Mouse (Mus musculus) monocyte, adult 5-6 weeks (primary cell): Measurements from ENCODE around the gene Defa26. TPM values are rescaled to one million over a fixed set of nuclear protein-coding genes. Genes with fewer than 3 reads are reported as not detected.
"Not testable (repeated sequence)": the region's sequence is repeated elsewhere in the genome, so short reads cannot be mapped to it uniquely, and the experiment has no call there.

Source experiments
- ATAC-seq: fragments of 153-309, 156-312 bp; replicated peaks from 2 replicates; pipeline ENCODE4 v1.8.0; 2017; ENCODE audit warnings: mild to moderate bottlenecking; ENCODE audit not compliant: low TSS enrichment, insufficient number of reproducible peaks, severe bottlenecking, poor library complexity, low FRiP score
- total RNA-seq: library from RNA; stranded (forward); fragments of 200-1000, 200-491, 200-594 nt; gene quantifications from 3 replicates; pipeline ENCODE4 v1.2.3, GENCODE M21; 2017

The Defa26 gene
- not detected in 3 replicates for total RNA-seq

DNA sequence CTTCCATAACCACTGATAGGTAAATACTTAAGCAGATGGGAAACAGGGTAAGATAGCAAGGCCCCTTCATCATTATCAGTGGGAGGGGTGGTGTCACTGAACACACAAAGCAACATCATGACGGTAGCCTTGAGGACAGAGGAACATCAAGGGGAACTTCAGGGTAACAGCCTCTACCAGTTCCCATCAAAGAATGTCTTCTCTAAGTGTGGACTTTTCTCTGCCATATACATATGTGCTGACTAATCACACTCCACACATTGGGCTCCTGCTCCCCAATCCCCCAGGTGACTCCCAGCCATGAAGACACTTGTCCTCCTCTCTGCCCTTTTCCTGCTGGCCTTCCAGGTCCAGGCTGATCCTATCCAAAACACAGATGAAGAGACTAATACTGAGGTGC lies at the start of gene Defa26:
Gene Defa26, plus strand, starts transcription at position 301 of the 400 bp plus-strand sequence.
- not testable (repeated sequence) for ATAC-seq

DNA sequence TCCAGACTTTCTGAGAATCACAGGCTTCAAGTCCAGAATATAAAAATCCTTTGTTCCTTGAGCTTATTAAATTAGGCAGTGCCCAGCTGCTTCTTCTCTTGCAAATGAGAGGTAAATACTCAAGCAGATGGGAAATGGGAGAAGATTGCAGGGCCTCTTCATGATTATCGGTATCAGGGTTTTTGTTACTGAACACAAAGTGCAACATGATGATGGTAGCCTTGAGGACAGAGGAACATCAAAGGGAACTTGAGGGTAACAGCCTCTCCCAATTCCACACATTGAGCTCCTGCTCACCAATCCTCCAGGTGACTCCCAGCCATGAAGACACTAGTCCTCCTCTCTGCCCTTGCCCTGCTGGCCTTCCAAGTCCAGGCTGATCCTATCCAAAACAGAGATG lies 35.3 kb upstream of the Defa26 start, which contains the start of gene Defa28:
Gene Defa28, plus strand, starts transcription at position 301 of the 400 bp plus-strand sequence.
- ATAC-seq, result not testable (repeated sequence)

DNA sequence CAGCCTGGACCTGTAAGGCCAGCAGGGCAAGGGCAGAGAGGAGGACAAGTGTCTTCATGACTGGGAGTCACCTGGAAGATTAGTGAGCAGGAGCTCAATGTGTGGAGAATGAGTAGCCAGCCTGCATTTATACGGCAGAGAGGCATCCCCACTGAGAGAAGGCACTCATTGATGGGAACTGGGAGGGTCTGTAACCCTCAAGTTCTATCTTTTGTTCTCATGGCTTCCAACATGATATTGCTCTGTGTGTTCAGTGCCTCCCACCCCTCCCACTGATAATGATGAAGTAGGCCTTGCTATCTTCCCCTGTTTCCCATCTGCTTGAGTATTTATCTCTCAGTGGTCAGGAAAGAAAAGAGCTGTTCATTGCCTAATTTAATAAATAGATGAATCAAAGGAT lies 23.6 kb upstream of the Defa26 start, which contains the start of gene Gm7861:
Gene Gm7861, minus strand, starts transcription at position 101 of the 400 bp plus-strand sequence.
- ATAC-seq, result not testable (repeated sequence)

DNA sequence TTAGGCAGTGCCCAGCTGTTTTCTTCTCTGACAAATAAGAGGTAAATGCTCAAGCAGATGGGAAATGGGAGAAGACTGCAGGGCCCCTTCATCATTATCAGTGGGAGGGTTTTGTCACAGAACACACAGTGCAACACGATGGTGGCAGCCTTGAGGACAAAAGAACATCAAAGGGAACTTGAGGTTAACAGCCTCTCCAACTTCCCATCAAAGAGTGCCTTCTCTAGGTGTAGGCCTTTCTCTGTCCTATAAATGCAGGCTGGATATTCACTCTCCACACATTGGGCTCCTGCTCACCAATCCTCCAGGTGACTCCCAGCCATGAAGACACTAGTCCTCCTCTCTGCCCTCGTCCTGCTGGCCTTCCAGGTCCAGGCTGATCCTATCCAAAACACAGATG lies 37.5 kb downstream of the Defa26 start, which contains the start of gene Defa17:
Gene Defa17, plus strand, starts transcription at position 301 of the 400 bp plus-strand sequence.
- not testable (repeated sequence) for ATAC-seq

DNA sequence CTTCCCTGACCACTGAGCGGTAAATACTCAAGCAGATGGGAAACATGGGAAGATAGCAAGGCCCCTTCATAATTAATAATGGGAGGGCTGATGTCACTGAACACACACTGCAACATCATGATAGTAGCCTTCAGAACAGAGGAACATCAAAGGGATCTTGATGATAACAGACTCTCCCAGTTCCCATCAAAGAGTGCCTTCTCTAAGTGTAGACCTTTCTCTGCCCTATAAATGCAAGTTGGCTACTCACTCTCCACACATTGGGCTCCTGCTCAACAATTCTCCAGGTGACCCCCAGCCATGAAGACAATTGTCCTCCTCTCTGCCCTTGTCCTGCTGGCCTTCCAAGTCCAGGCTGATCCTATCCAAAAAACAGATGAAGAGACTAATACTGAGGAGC lies 47.5 kb downstream of the Defa26 start, which contains the start of gene Defa34:
Gene Defa34, plus strand, starts transcription at position 301 of the 400 bp plus-strand sequence.
- not testable (repeated sequence) for ATAC-seq

Other genes starting within 250 kb of the Defa26 start
- gene Defa2, start 239.7 kb upstream of the Defa26 start, total RNA-seq, result not detected in 3 replicates
- not detected in 3 replicates for gene Defa33, start 226.4 kb upstream of the Defa26 start, total RNA-seq
- gene Defa36, start 190.8 kb upstream of the Defa26 start, total RNA-seq, result not detected in 3 replicates
- gene Gm7849, start 161.6 kb upstream of the Defa26 start, total RNA-seq, result not detected in 3 replicates
- not detected in 3 replicates for gene Defa20, start 108.9 kb upstream of the Defa26 start, total RNA-seq
- gene Defa32, start 89.2 kb upstream of the Defa26 start, total RNA-seq, result not detected in 3 replicates
- not detected in 3 replicates for gene Defa37, start 52.8 kb upstream of the Defa26 start, total RNA-seq
- gene Defa28, start 35.2 kb upstream of the Defa26 start, total RNA-seq, result not detected in 3 replicates
- gene Gm7861, start 23.7 kb upstream of the Defa26 start, total RNA-seq, result not detected in 3 replicates
- gene Defa17, start 37.6 kb downstream of the Defa26 start, total RNA-seq, result not detected in 3 replicates
- gene Defa34, start 47.6 kb downstream of the Defa26 start, total RNA-seq, result not detected in 3 replicates
- gene AY761184, start 85.5 kb downstream of the Defa26 start, total RNA-seq, result not detected in 3 replicates
- not detected in 3 replicates for gene Defa24, start 116.3 kb downstream of the Defa26 start, total RNA-seq
- not detected in 3 replicates for gene Defb50, start 205.4 kb downstream of the Defa26 start, total RNA-seq
- not detected in 3 replicates for gene Defb2, start 221.7 kb downstream of the Defa26 start, total RNA-seq
- gene Defb10, start 240.7 kb downstream of the Defa26 start, total RNA-seq, result not detected in 3 replicates